Mouse (Mus musculus) megakaryocyte, embryonic 14.5 days (primary cell): ENCODE measurements around the gene Sgo2b.

Experiments used
- FLI1 ChIP-seq: IDR thresholded peaks from 2 replicates; pipeline ENCODE4 v1.6.1; 2012; ENCODE audit warnings: low read length, inconsistent platforms, mixed read lengths
- GATA1 ChIP-seq: IDR thresholded peaks from 3 replicates; pipeline ENCODE4 v1.6.1; 2012; ENCODE audit warnings: mixed read lengths, low read length, inconsistent platforms, borderline replicate concordance

DNA sequence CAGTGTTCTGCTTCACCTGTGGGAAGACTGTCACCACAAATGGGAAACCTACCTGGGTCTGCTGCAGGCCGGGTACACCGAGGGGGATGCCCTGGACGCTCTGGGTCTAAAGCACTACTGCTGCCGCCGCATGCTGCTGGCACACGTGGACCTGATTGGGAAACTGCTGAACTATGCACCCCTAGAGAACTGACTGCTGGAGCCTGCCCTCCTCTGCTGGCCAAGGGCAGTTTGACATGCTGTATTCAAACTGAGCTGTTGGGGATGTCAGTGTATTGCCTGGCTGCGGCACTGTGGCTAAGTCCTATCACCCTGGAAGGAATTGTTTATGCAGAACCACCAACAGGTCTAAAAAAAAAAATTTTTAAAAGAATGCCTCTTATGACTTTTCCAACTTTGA is 18.9 kb downstream of the Sgo2b start:
- TF ChIP-seq GATA1, result no peak
- no peak for TF ChIP-seq FLI1
